Mouse (Mus musculus) MEL (cell line): Measurements from ENCODE around the gene Sept9. TPM values are rescaled to one million over a fixed set of nuclear protein-coding genes. Genes with fewer than 3 reads are reported as not detected.

Source experiments
- DNase-seq: peaks from one replicate; pipeline ENCODE4 v3.0.0; 2011; ENCODE audit warnings: low read depth, low spot score
- H3K27ac ChIP-seq: 2 replicates; pipeline ENCODE4 v1.5.1; 2012; ENCODE audit warnings: low read depth, mild to moderate bottlenecking, control low read depth, low read length, moderate library complexity; ENCODE audit not compliant: control insufficient read depth
- H3K27me3 ChIP-seq, 2 experiments: fragments of 150-350 bp in 1 of 2; sonication (generic) in 1 of 2; 2 replicates each; pipeline ENCODE4 v1.6.1; 2012; ENCODE audit warnings: low read length in 2 of 2, mild to moderate bottlenecking in 2 of 2, improper control_type of control experiment in 1 of 2, moderate library complexity in 1 of 2; ENCODE audit not compliant: insufficient read depth in 2 of 2, control insufficient read depth in 1 of 2
- H3K36me3 ChIP-seq, 2 experiments: 2 replicates each; pipeline ENCODE4 v1.6.1; 2012 to 2014; ENCODE audit warnings: low read length in 2 of 2, improper control_type of control experiment in 1 of 2, inconsistent platforms in 1 of 2, mild to moderate bottlenecking in 1 of 2; ENCODE audit not compliant: insufficient read depth in 2 of 2, control insufficient read depth in 1 of 2
- H3K4me1 ChIP-seq, 2 experiments: fragments of 150-350 bp in 1 of 2; sonication (generic) in 1 of 2; 2 replicates each; pipeline ENCODE4 v1.6.1; 2012; ENCODE audit warnings: low read length in 2 of 2, improper control_type of control experiment in 1 of 2, mild to moderate bottlenecking in 1 of 2; ENCODE audit not compliant: insufficient read depth in 2 of 2, control insufficient read depth in 1 of 2
- H3K4me3 ChIP-seq, 2 experiments: fragments of 150-350 bp in 1 of 2; sonication (generic) in 1 of 2; 2 replicates each; pipeline ENCODE4 v1.5.1; 2012; ENCODE audit warnings: low read depth in 2 of 2, low read length in 2 of 2, mild to moderate bottlenecking in 2 of 2, moderate library complexity in 2 of 2, control low read depth in 1 of 2, improper control_type of control experiment in 1 of 2; ENCODE audit not compliant: control insufficient read depth in 1 of 2, insufficient read depth in 1 of 2
- H3K79me2 ChIP-seq: 2 replicates; pipeline ENCODE4 v1.6.1; 2012; ENCODE audit warnings: mild to moderate bottlenecking, low read length, moderate library complexity; ENCODE audit not compliant: control insufficient read depth, poor library complexity, insufficient read depth
- H3K9ac ChIP-seq: 2 replicates; pipeline ENCODE4 v1.6.1; 2012; ENCODE audit warnings: low read depth, mild to moderate bottlenecking, control low read depth, low read length, moderate library complexity; ENCODE audit not compliant: control insufficient read depth, poor library complexity, severe bottlenecking
- H3K9me3 ChIP-seq: fragments of 150-350 bp; sonication (generic); replicated peaks from 2 replicates; pipeline ENCODE4 v1.6.1; 2012; ENCODE audit warnings: mild to moderate bottlenecking, low read length, improper control_type of control experiment, moderate library complexity; ENCODE audit not compliant: insufficient read depth
- BHLHE40 ChIP-seq: IDR thresholded peaks from 2 replicates; pipeline ENCODE4 v1.6.1; 2012; ENCODE audit warnings: low read depth, mild to moderate bottlenecking, inconsistent platforms, low read length, improper control_type of control experiment, borderline replicate concordance
- CHD1 ChIP-seq: IDR thresholded peaks from 2 replicates; pipeline ENCODE4 v1.6.1; 2012; ENCODE audit warnings: low read depth, mild to moderate bottlenecking, inconsistent platforms, low read length, improper control_type of control experiment
- CTCF ChIP-seq, 3 experiments: IDR thresholded peaks in 2 of 3; conservative IDR thresholded peaks in 1 of 3; 2 replicates each; pipeline ENCODE4 v1.5.1; 2011 to 2012; ENCODE audit warnings: low read length in 3 of 3, low read depth in 2 of 3, mild to moderate bottlenecking in 2 of 3, improper control_type of control experiment in 1 of 3, inconsistent platforms in 1 of 3, mixed read lengths in 1 of 3, moderate library complexity in 1 of 3; ENCODE audit not compliant: control insufficient read depth in 1 of 3, insufficient read depth in 1 of 3, poor library complexity in 1 of 3, severe bottlenecking in 1 of 3
- ELF1 ChIP-seq: IDR thresholded peaks from 2 replicates; pipeline ENCODE4 v1.6.1; 2014; ENCODE audit warnings: low read depth, mild to moderate bottlenecking, inconsistent platforms, low read length, improper control_type of control experiment, moderate library complexity
- EP300 ChIP-seq, 2 experiments: IDR thresholded peaks; 2 replicates each; pipeline ENCODE4 v1.6.1; 2011; ENCODE audit warnings: improper control_type of control experiment in 2 of 2, low read length in 2 of 2, low read depth in 1 of 2, mild to moderate bottlenecking in 1 of 2
- GATA1 ChIP-seq: IDR thresholded peaks from 2 replicates; pipeline ENCODE4 v1.6.1; 2011; ENCODE audit warnings: low read depth, low read length, improper control_type of control experiment
- JUND ChIP-seq: IDR thresholded peaks from 2 replicates; pipeline ENCODE4 v1.6.1; 2011; ENCODE audit warnings: low read depth, mild to moderate bottlenecking, improper control_type of control experiment, low read length
- MAX ChIP-seq: IDR thresholded peaks from 2 replicates; pipeline ENCODE4 v1.6.1; 2011; ENCODE audit warnings: low read length, improper control_type of control experiment
- MXI1 ChIP-seq: IDR thresholded peaks from 2 replicates; pipeline ENCODE4 v1.6.1; 2011; ENCODE audit warnings: mild to moderate bottlenecking, low read depth, low read length, improper control_type of control experiment
- MYC ChIP-seq: IDR thresholded peaks from 2 replicates; pipeline ENCODE4 v1.6.1; 2011; ENCODE audit warnings: low read depth, mild to moderate bottlenecking, low read length, improper control_type of control experiment, moderate library complexity
- NELFE ChIP-seq: IDR thresholded peaks from 2 replicates; pipeline ENCODE4 v1.6.1; 2011; ENCODE audit warnings: low read depth, low read length, improper control_type of control experiment
- NRF1 ChIP-seq: IDR thresholded peaks from 2 replicates; pipeline ENCODE4 v1.6.1; 2014; ENCODE audit warnings: low read depth, mild to moderate bottlenecking, inconsistent platforms, low read length, improper control_type of control experiment, moderate library complexity; ENCODE audit not compliant: poor library complexity, insufficient read depth, severe bottlenecking
- POLR2A ChIP-seq, 2 experiments: IDR thresholded peaks; 2 replicates each; pipeline ENCODE4 v1.6.1; 2011 to 2012; ENCODE audit warnings: low read length in 2 of 2, mild to moderate bottlenecking in 2 of 2, control low read depth in 1 of 2, improper control_type of control experiment in 1 of 2, low read depth in 1 of 2, moderate library complexity in 1 of 2; ENCODE audit not compliant: control insufficient read depth in 1 of 2, insufficient read depth in 1 of 2, poor library complexity in 1 of 2
- POLR2AphosphoS2 ChIP-seq: IDR thresholded peaks from 2 replicates; pipeline ENCODE4 v1.6.1; 2011; ENCODE audit warnings: low read length, improper control_type of control experiment
- POLR2AphosphoS5 ChIP-seq: IDR thresholded peaks from 2 replicates; pipeline ENCODE4 v1.6.1; 2012; ENCODE audit warnings: low read depth, borderline replicate concordance, mild to moderate bottlenecking, inconsistent platforms, low read length, moderate library complexity, mixed read lengths
- RAD21 ChIP-seq: IDR thresholded peaks from 2 replicates; pipeline ENCODE4 v1.6.1; 2011; ENCODE audit warnings: mild to moderate bottlenecking, low read depth, low read length, improper control_type of control experiment
- SMC3 ChIP-seq: IDR thresholded peaks from 2 replicates; pipeline ENCODE4 v1.6.1; 2011; ENCODE audit warnings: low read depth, low read length, improper control_type of control experiment
- TBP ChIP-seq: IDR thresholded peaks from 2 replicates; pipeline ENCODE4 v1.8.0; 2011; ENCODE audit warnings: low read depth, low read length, improper control_type of control experiment
- TCF12 ChIP-seq: IDR thresholded peaks from 2 replicates; pipeline ENCODE4 v1.6.1; 2014; ENCODE audit warnings: low read depth, mild to moderate bottlenecking, inconsistent platforms, low read length, improper control_type of control experiment, moderate library complexity
- UBTF ChIP-seq: IDR thresholded peaks from 2 replicates; pipeline ENCODE4 v1.6.1; 2012; ENCODE audit warnings: low read depth, mild to moderate bottlenecking, inconsistent platforms, low read length, improper control_type of control experiment, moderate library complexity, borderline replicate concordance; ENCODE audit not compliant: insufficient read depth
- USF2 ChIP-seq, 2 experiments: IDR thresholded peaks; 2 replicates each; pipeline ENCODE4 v1.6.1; 2011 to 2012; ENCODE audit warnings: improper control_type of control experiment in 2 of 2, low read length in 2 of 2, borderline replicate concordance in 1 of 2, inconsistent platforms in 1 of 2, low read depth in 1 of 2, mild to moderate bottlenecking in 1 of 2; ENCODE audit not compliant: insufficient read depth in 1 of 2
- ZMIZ1 ChIP-seq: IDR thresholded peaks from 2 replicates; pipeline ENCODE4 v1.6.1; 2012; ENCODE audit warnings: low read depth, mild to moderate bottlenecking, inconsistent platforms, low read length, improper control_type of control experiment, moderate library complexity
- ZNF384 ChIP-seq: IDR thresholded peaks from 2 replicates; pipeline ENCODE4 v1.6.1; 2012; ENCODE audit warnings: low read depth, mild to moderate bottlenecking, inconsistent platforms, low read length, improper control_type of control experiment
- polyA plus RNA-seq, 2 experiments: library from polyadenylated mRNA; stranded (reverse) in 1 of 2; unstranded in 1 of 2; fragments of >175 nt in 1 of 2; fragments of >200 nt in 1 of 2; gene quantifications; 2 replicates each; pipeline versions ENCODE4 v1.2.1 to v1.2.4; 2012; ENCODE audit warnings: low replicate concordance in 2 of 2, low read depth in 1 of 2; ENCODE audit not compliant: insufficient read length in 2 of 2, insufficient read depth in 1 of 2, missing spikeins in 1 of 2
- total RNA-seq: library from RNA; depleted of rRNA; stranded (reverse); fragments of 300-350 nt; gene quantifications from 2 replicates; pipeline ENCODE4 v1.2.3, GENCODE M21; 2012

Sept9 gene
- total and polyA plus RNA-seq, 3 experiments: 49.7 to 196 (median 163) TPM

GRCm38 (mm10) chr11:117362307-117362706 is 162.8 kb downstream of the Sept9 start:
- no peaks in the 10 kb centered on the region; a peak in 2 of 4 replicates for H3K36me3 ChIP-seq

GRCm38 (mm10) chr11:117363918-117364317 is 164.5 kb downstream of the Sept9 start:
- no peaks in the 10 kb centered on the region for H3K9me3 ChIP-seq
- H3K4me1 ChIP-seq: 0 out of 4 replicates have a peak, but pooled peaks cover 0 to 2% of the 10 kb centered on the region in 2 experiments
- no peaks in the 10 kb centered on the region for H3K79me2 ChIP-seq
- no peak overlapping the region for H3K4me3 ChIP-seq
- TF ChIP-seq NRF1 (no peak), USF2 (IDR thresholded peaks at IDR 0.05; ENCODE audit: borderline replicate concordance in 1 of 2, insufficient read depth in 1 of 2, low read depth in 1 of 2, low read length in 2 of 2) (no peak), TCF12 (no peak), ELF1 (no peak), BHLHE40 (no peak), UBTF (no peak), NELFE (no peak), POLR2AphosphoS5 (no peak), POLR2A (IDR thresholded peaks at IDR 0.05; ENCODE audit: control insufficient read depth in 1 of 2, insufficient read depth in 1 of 2, low read depth in 1 of 2, low read length in 2 of 2, poor library complexity in 1 of 2) (no peak), EP300 (IDR thresholded peaks at IDR 0.05; ENCODE audit: low read depth in 1 of 2, low read length in 2 of 2) (no peak), TBP (no peak), POLR2AphosphoS2 (no peak), GATA1 (no peak), MYC (no peak), MXI1 (no peak), ZMIZ1 (no peak), ZNF384 (no peak), JUND (no peak)
- no peak overlapping the region for H3K9ac ChIP-seq
- no peaks in the 10 kb centered on the region; a peak in 2 of 4 replicates for H3K36me3 ChIP-seq
- no peak for DNase-seq
- H3K27ac ChIP-seq: no peak overlapping the region
- no peaks in the 10 kb centered on the region for H3K27me3 ChIP-seq

More at GRCm38 (mm10) chr11:117362307-117362706, 162.8 kb downstream of the Sept9 start:
- Histone ChIP-seq H3K9me3 (no peaks in the 10 kb centered on the region), H3K4me3 (no peak overlapping the region), H3K4me1 (0 out of 4 replicates have a peak, but pooled peaks cover 0 to 2% of the 10 kb centered on the region in 2 experiments)
- TF ChIP-seq CTCF (IDR thresholded peaks at IDR 0.05 in 2 of 3, conservative IDR thresholded peaks at IDR 0.05 in 1 of 3; ENCODE audit: control insufficient read depth in 1 of 3, insufficient read depth in 1 of 3, low read depth in 2 of 3, low read length in 3 of 3, poor library complexity in 1 of 3, severe bottlenecking in 1 of 3) (peak; percentile 44 to 54 (median 52); a peak in 5 of 6 replicates), MAX (0 out of 2 replicates have a peak, but pooled peaks have one; percentile 18), RAD21 (peak; percentile 26), EP300 (IDR thresholded peaks at IDR 0.05; ENCODE audit: low read depth in 1 of 2, low read length in 2 of 2) (no peak), SMC3 (peak; percentile 42; the same call in 1 of the 2 replicates), NRF1 (no peak), CHD1 (no peak)
- TF ChIP-seq, all 39 proteins: peak for 4
- Histone ChIP-seq H3K79me2 (no peaks in the 10 kb centered on the region), H3K27me3 (no peaks in the 10 kb centered on the region), H3K27ac (no peak overlapping the region), H3K9ac (no peak overlapping the region)
- peak; percentile 66 for DNase-seq
